Mouse (Mus musculus) heart, adult 8-10 months (tissue): ENCODE results near the gene Gm10401. TPM values are rescaled to one million over a fixed set of nuclear protein-coding genes. Genes with fewer than 3 reads are reported as not detected.

Source experiments
- DNase-seq: peaks from one replicate; pipeline ENCODE4 v3.0.0; 2022; ENCODE audit warnings: low spot score
- total RNA-seq, 4 experiments: library from RNA; stranded (reverse); gene quantifications; 2 replicates each; pipeline ENCODE4 v1.2.4; 2022

Gene Gm10401
- total RNA-seq, 4 experiments from 2014 or later, result not detected

DNA sequence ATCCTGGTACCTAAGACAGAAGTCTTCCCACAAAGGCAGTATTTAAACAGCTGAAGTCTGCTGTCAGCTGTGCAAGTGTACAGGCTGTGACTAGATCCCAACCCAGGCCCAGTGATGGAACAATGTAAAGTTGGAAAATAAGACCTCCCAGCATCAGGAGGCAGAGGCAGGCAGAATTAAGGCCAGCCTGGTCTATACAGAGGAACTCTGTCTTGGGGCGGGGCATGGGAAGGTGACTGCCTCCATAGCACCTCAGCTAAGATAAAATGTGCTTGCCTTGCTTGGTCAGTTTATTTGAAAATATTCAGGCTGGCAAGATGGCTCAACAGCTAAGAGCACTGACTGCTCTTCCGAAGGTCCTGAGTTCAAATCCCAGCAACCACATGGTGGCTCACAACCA, 27.6 kb downstream of the Gm10401 start:
- no peak for DNase-seq

DNA sequence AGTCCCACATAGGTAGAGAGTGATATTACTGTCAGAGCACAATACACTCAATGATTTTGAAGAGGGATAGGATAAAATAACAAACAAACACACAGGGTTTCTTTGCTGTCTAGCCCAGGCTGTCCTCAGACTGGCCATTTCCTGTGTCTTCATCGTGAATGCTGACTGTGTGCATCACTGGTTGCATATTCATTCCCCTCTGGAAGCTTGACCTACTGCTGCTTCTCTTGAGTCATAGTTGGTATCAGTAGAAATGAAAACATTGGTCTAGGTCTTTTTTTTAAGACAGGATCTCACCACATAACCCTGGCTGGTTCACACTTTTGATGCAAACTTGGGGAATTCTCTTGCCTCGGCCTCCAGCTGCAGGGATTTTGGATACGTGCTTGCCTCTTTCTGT, 28.5 kb downstream of the Gm10401 start:
- DNase-seq, result no peak

GRCm38 (mm10) chr5:115068671-115069421, 29.2 kb downstream of the Gm10401 start:
- DNase-seq, result no peak

- no peak for DNase-seq
Observed at GRCm38 (mm10) chr5:115066245-115066644, 31.9 kb downstream of the Gm10401 start.

- DNase-seq, result no peak
Observed at GRCm38 (mm10) chr5:115063391-115063790, 34.7 kb downstream of the Gm10401 start.

- no peak for DNase-seq
Observed at GRCm38 (mm10) chr5:115062566-115062965, 35.5 kb downstream of the Gm10401 start.

DNA sequence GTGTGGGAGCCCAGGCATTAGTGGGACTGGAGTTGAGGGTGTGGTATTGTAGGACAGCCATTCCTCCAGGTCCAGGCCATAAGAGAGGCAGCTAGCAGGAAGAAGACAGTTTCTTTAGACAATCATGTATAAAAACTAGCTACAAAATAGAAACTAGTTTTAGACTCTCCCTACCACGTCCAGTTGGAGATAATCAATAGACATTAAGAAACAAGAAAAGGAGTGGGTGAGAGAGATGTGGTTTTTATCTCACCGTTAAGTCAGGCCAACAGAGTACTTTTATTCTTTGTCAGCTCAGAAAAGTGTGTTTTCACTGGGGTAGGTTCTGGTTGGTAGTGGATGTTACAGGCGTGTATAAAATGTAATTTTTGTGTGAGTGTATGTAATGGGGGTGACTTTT, 37.1 kb downstream of the Gm10401 start:
- DNase-seq, result no peak

DNA sequence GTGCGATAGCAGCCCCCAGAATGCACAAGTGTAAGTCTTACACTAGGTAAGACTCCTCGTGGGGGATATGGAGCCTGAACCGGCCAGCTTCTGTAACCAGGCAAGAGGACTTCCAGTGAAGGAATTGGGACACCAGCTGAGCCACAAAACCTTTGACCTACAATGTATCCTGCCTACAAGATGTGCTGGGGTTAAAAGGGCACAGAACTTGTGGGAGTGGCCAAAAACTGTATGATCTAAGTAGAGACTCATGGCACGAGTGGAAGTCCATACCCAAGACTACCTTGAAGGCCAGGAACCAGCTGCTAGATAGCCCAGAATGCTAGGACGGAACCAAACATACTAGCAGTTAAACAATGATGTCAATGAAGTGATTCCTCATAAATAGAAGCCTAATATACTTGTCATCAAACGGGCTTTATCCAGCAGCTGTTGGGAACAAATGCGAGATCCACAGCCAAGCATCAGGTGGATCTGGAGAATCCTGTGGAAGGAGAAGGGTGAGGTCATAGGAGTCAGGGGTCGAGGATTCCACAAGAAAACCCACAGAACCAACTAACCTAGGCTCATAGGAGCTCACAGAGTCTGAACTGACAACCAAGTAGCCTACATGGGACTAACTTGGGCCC, 37.9 kb downstream of the Gm10401 start:
- no peak for DNase-seq

GRCm38 (mm10) chr5:115058584-115059297, 39.4 kb downstream of the Gm10401 start:
- DNase-seq, result no peak

- DNase-seq, result no peak
Observed at GRCm38 (mm10) chr5:115057153-115057552, 40.9 kb downstream of the Gm10401 start.

GRCm38 (mm10) chr5:115055418-115055817, 42.7 kb downstream of the Gm10401 start:
- no peak for DNase-seq

GRCm38 (mm10) chr5:115053791-115054396, 44.2 kb downstream of the Gm10401 start:
- DNase-seq, result no peak

GRCm38 (mm10) chr5:115052546-115052945, 45.5 kb downstream of the Gm10401 start:
- no peak for DNase-seq

DNA sequence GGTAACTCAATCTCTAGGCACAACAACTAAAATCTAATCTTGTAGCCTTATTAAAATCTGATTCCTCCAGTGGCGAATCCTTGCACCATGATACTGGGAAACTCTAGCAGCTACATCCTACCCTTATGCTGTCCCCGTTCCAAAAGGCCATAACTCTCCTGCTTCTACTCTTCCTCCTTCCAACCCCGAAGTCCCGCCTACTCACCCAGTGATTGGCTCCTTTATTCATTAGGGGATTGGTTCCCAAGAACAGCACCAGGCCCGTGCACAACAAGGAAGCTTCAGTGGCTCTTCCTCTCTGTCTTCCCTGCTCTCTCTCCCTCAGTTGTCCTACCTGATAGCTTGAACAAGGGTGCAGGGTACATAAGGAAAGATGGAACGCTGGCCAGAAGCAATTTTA, 47.3 kb downstream of the Gm10401 start:
- DNase-seq, result no peak

- no peak for DNase-seq
Observed at GRCm38 (mm10) chr5:115049692-115050091, 48.4 kb downstream of the Gm10401 start.

Other genes starting within 250 kb of the Gm10401 start
- not detected for gene 4930519G04Rik, start 244.6 kb downstream of the Gm10401 start, total RNA-seq
- not detected for gene Gm9936, start 239.6 kb downstream of the Gm10401 start, total RNA-seq
- 1 to 10 TPM; 3.5 to 4.6 (median 4.3) TPM for gene Oasl2, start 201.4 kb downstream of the Gm10401 start, total RNA-seq
- under 1 TPM; 0.44 to 0.72 (median 0.59) TPM for gene Oasl1, start 175.1 kb downstream of the Gm10401 start, total RNA-seq
- 10 to 100 TPM; 20.5 to 31.0 (median 28.6) TPM for gene 2210016L21Rik, start 156.1 kb downstream of the Gm10401 start, total RNA-seq
- not detected for gene Hnf1a, start 127.2 kb downstream of the Gm10401 start, total RNA-seq
- 10 to 100 TPM; 26.3 to 31.9 (median 29.0) TPM for gene Sppl3, start 87.2 kb downstream of the Gm10401 start, total RNA-seq
- 100 to 1,000 TPM; 225 to 279 (median 244) TPM for gene Acads, start 21.1 kb upstream of the Gm10401 start, total RNA-seq
- 10 to 100 TPM; 11.8 to 18.5 (median 14.5) TPM for gene Unc119b, start 36.7 kb upstream of the Gm10401 start, total RNA-seq
- 10 to 100 TPM; 75.2 to 88.5 (median 78.8) TPM for gene Mlec, start 59.9 kb upstream of the Gm10401 start, total RNA-seq
- gene Cabp1, start 96.1 kb upstream of the Gm10401 start, total RNA-seq, result 1 to 10 TPM; 1.7 to 2.6 (median 1.9) TPM
- 10 to 100 TPM; 26.6 to 35.1 (median 32.8) TPM for gene Pop5, start 137.5 kb upstream of the Gm10401 start, total RNA-seq
- gene Rnf10, start 174.6 kb upstream of the Gm10401 start, total RNA-seq, result 100 to 1,000 TPM; 355 to 414 (median 370) TPM
- gene Coq5, start 181.4 kb upstream of the Gm10401 start, total RNA-seq, result 100 to 1,000 TPM; 138 to 171 (median 161) TPM
- gene Dynll1, start 202.7 kb upstream of the Gm10401 start, total RNA-seq, result 10 to 100 TPM; 52.9 to 84.2 (median 71.3) TPM
- 10 to 100 TPM; 14.2 to 15.5 (median 14.4) TPM for gene Srsf9, start 228.9 kb upstream of the Gm10401 start, total RNA-seq
- 10 to 100 TPM; 17.5 to 21.2 (median 19.4) TPM for gene Gatc, start 242.9 kb upstream of the Gm10401 start, total RNA-seq
- gene Triap1, start 242.9 kb upstream of the Gm10401 start, total RNA-seq, result 10 to 100 TPM; 25.5 to 27.4 (median 25.8) TPM